Mouse (Mus musculus): ENCODE results near the gene Agbl4. TPM values are rescaled to one million over a fixed set of nuclear protein-coding genes. Genes with fewer than 3 reads are reported as not detected.

The Agbl4 gene
- polyA plus RNA-seq, 1 experiment from 2014 or later, result 3.5 TPM

GRCm38 (mm10) chr4:111432417-111432816 lies 1035.0 kb downstream of the Agbl4 start:
- H3K9ac ChIP-seq, result no peak overlapping the region
- WGBS, result 80% methylated on average over 5 of the region's 5 CpGs
- DNase-seq (ENCODE audit: low spot score) (no peak), ATAC-seq (ENCODE audit: low FRiP score) (no peak)
- H3K4me3 ChIP-seq (replicated peaks; ENCODE audit: low read length), result no peak overlapping the region
- H3K9me3 ChIP-seq (ENCODE audit: control insufficient read depth, low read length), result no peaks in the 10 kb centered on the region
- no peak overlapping the region for H3K27ac ChIP-seq
- H3K4me1 ChIP-seq (replicated peaks; ENCODE audit: control insufficient read depth, insufficient read depth, low read length), result peaks cover 6% of the 10 kb centered on the region; the same call in 1 of the 2 replicates
- no peaks in the 10 kb centered on the region for H3K27me3 ChIP-seq (ENCODE audit: control insufficient read depth, insufficient read depth, low read length)
- H3K4me2 ChIP-seq (replicated peaks), result no peak overlapping the region
- H3K36me3 ChIP-seq (replicated peaks; ENCODE audit: control insufficient read depth, insufficient read depth), result peaks cover 64% of the 10 kb centered on the region

GRCm38 (mm10) chr4:111441709-111442108 lies 1044.2 kb downstream of the Agbl4 start:
- H3K9me3 ChIP-seq (ENCODE audit: control insufficient read depth, low read length), result no peaks in the 10 kb centered on the region
- WGBS, result 67% methylated on average over 1 of the region's 1 CpGs
- peaks cover 44% of the 10 kb centered on the region for H3K4me1 ChIP-seq (replicated peaks; ENCODE audit: control insufficient read depth, insufficient read depth, low read length)
- H3K9ac ChIP-seq, result no peak overlapping the region
- H3K36me3 ChIP-seq (replicated peaks; ENCODE audit: control insufficient read depth, insufficient read depth), result peaks cover 11% of the 10 kb centered on the region
- ATAC-seq (ENCODE audit: low FRiP score) (no peak), DNase-seq (ENCODE audit: low spot score) (no peak)
- no peaks in the 10 kb centered on the region for H3K27me3 ChIP-seq (ENCODE audit: control insufficient read depth, insufficient read depth, low read length)
- no peak overlapping the region for H3K27ac ChIP-seq
- H3K4me3 ChIP-seq (replicated peaks; ENCODE audit: low read length), result no peak overlapping the region
- no peak overlapping the region for H3K4me2 ChIP-seq (replicated peaks)

GRCm38 (mm10) chr4:111442435-111443238 lies 1045.2 kb downstream of the Agbl4 start:
- Histone ChIP-seq H3K9ac (no peak overlapping the region), H3K36me3 (replicated peaks; ENCODE audit: control insufficient read depth, insufficient read depth) (peaks cover 6% of the 10 kb centered on the region), H3K27me3 (ENCODE audit: control insufficient read depth, insufficient read depth, low read length) (no peaks in the 10 kb centered on the region), H3K4me3 (replicated peaks; ENCODE audit: low read length) (no peak overlapping the region), H3K4me2 (replicated peaks) (no peak overlapping the region), H3K9me3 (ENCODE audit: control insufficient read depth, low read length) (no peaks in the 10 kb centered on the region), H3K27ac (no peak overlapping the region), H3K4me1 (replicated peaks; ENCODE audit: control insufficient read depth, insufficient read depth, low read length) (peaks cover 44% of the 10 kb centered on the region)
- DNase-seq (ENCODE audit: low spot score) (no peak), ATAC-seq (ENCODE audit: low FRiP score) (no peak)
- 58% methylated on average over 1 of the region's 1 CpGs for WGBS

GRCm38 (mm10) chr4:111443906-111444615 lies 1046.6 kb downstream of the Agbl4 start:
- no peaks in the 10 kb centered on the region for H3K9me3 ChIP-seq (ENCODE audit: control insufficient read depth, low read length)
- no peak overlapping the region for H3K4me2 ChIP-seq (replicated peaks)
- H3K36me3 ChIP-seq (replicated peaks; ENCODE audit: control insufficient read depth, insufficient read depth), result peaks cover 18% of the 10 kb centered on the region
- H3K27me3 ChIP-seq (ENCODE audit: control insufficient read depth, insufficient read depth, low read length), result no peaks in the 10 kb centered on the region
- peak; percentile 61 for DNase-seq (ENCODE audit: low spot score)
- peak overlapping the region; percentile 84 for H3K27ac ChIP-seq
- peak; percentile 25 for ATAC-seq (ENCODE audit: low FRiP score)
- peak overlapping the region; percentile 36 for H3K9ac ChIP-seq
- H3K4me1 ChIP-seq (replicated peaks; ENCODE audit: control insufficient read depth, insufficient read depth, low read length), result peaks cover 44% of the 10 kb centered on the region
- 29% methylated on average over 10 of the region's 10 CpGs for WGBS
- no peak overlapping the region for H3K4me3 ChIP-seq (replicated peaks; ENCODE audit: low read length)

GRCm38 (mm10) chr4:111444616-111445160 lies 1047.2 kb downstream of the Agbl4 start:
- Histone ChIP-seq H3K9ac (no peak overlapping the region), H3K4me3 (replicated peaks; ENCODE audit: low read length) (no peak overlapping the region), H3K27me3 (ENCODE audit: control insufficient read depth, insufficient read depth, low read length) (no peaks in the 10 kb centered on the region), H3K36me3 (replicated peaks; ENCODE audit: control insufficient read depth, insufficient read depth) (peaks cover 24% of the 10 kb centered on the region), H3K27ac (peak overlapping the region; percentile 84), H3K4me2 (replicated peaks) (no peak overlapping the region), H3K4me1 (replicated peaks; ENCODE audit: control insufficient read depth, insufficient read depth, low read length) (peaks cover 43% of the 10 kb centered on the region), H3K9me3 (ENCODE audit: control insufficient read depth, low read length) (no peaks in the 10 kb centered on the region)
- 14% methylated on average over 1 of the region's 1 CpGs for WGBS
- DNase-seq (ENCODE audit: low spot score) (no peak), ATAC-seq (ENCODE audit: low FRiP score) (peak; percentile 83)

GRCm38 (mm10) chr4:111447918-111448317 lies 1050.5 kb downstream of the Agbl4 start:
- Histone ChIP-seq H3K27ac (no peak overlapping the region), H3K27me3 (ENCODE audit: control insufficient read depth, insufficient read depth, low read length) (no peaks in the 10 kb centered on the region), H3K9ac (no peak overlapping the region), H3K4me1 (replicated peaks; ENCODE audit: control insufficient read depth, insufficient read depth, low read length) (peaks cover 23% of the 10 kb centered on the region), H3K36me3 (replicated peaks; ENCODE audit: control insufficient read depth, insufficient read depth) (peaks cover 44% of the 10 kb centered on the region), H3K4me2 (replicated peaks) (no peak overlapping the region), H3K4me3 (replicated peaks; ENCODE audit: low read length) (no peak overlapping the region), H3K9me3 (ENCODE audit: control insufficient read depth, low read length) (no peaks in the 10 kb centered on the region)
- DNase-seq (ENCODE audit: low spot score), result no peak
- no peak for ATAC-seq (ENCODE audit: low FRiP score)
- WGBS, result 85% methylated on average over 3 of the region's 3 CpGs

GRCm38 (mm10) chr4:111448586-111448985 lies 1051.1 kb downstream of the Agbl4 start:
- ATAC-seq (ENCODE audit: low FRiP score), result no peak
- peaks cover 16% of the 10 kb centered on the region for H3K4me1 ChIP-seq (replicated peaks; ENCODE audit: control insufficient read depth, insufficient read depth, low read length)
- no peaks in the 10 kb centered on the region for H3K9me3 ChIP-seq (ENCODE audit: control insufficient read depth, low read length)
- peaks cover 50% of the 10 kb centered on the region for H3K36me3 ChIP-seq (replicated peaks; ENCODE audit: control insufficient read depth, insufficient read depth)
- WGBS, result 98% methylated on average over 4 of the region's 4 CpGs
- no peak overlapping the region for H3K4me3 ChIP-seq (replicated peaks; ENCODE audit: low read length)
- H3K27me3 ChIP-seq (ENCODE audit: control insufficient read depth, insufficient read depth, low read length), result no peaks in the 10 kb centered on the region
- H3K4me2 ChIP-seq (replicated peaks), result no peak overlapping the region
- H3K9ac ChIP-seq, result no peak overlapping the region
- no peak for DNase-seq (ENCODE audit: low spot score)
- no peak overlapping the region for H3K27ac ChIP-seq

GRCm38 (mm10) chr4:111449442-111450199 lies 1052.2 kb downstream of the Agbl4 start:
- Histone ChIP-seq H3K4me2 (replicated peaks) (no peak overlapping the region), H3K9ac (no peak overlapping the region), H3K4me1 (replicated peaks; ENCODE audit: control insufficient read depth, insufficient read depth, low read length) (peaks cover 6% of the 10 kb centered on the region), H3K36me3 (replicated peaks; ENCODE audit: control insufficient read depth, insufficient read depth) (peaks cover 61% of the 10 kb centered on the region), H3K27me3 (ENCODE audit: control insufficient read depth, insufficient read depth, low read length) (no peaks in the 10 kb centered on the region), H3K9me3 (ENCODE audit: control insufficient read depth, low read length) (no peaks in the 10 kb centered on the region), H3K4me3 (replicated peaks; ENCODE audit: low read length) (no peak overlapping the region), H3K27ac (no peak overlapping the region)
- ATAC-seq (ENCODE audit: low FRiP score) (no peak), DNase-seq (ENCODE audit: low spot score) (no peak)
- WGBS, result 81% methylated on average over 7 of the region's 7 CpGs

Data from hindbrain, embryonic 14.5 days (tissue).